Mouse (Mus musculus): ENCODE results near the gene Psenen. TPM values are rescaled to one million over a fixed set of nuclear protein-coding genes. Genes with fewer than 3 reads are reported as not detected.

The Psenen gene
- polyA plus RNA-seq, 1 experiment from 2014 or later, result 124 TPM

GRCm38 (mm10) chr7:30596811-30597210 is 33.4 kb upstream of the Psenen start:
- ATAC-seq (ENCODE audit: low FRiP score, low read depth), result no peak
- WGBS, result 83% methylated on average over 5 of the region's 5 CpGs
- no peak overlapping the region for H3K4me2 ChIP-seq

GRCm38 (mm10) chr7:30596093-30596492 is 32.7 kb upstream of the Psenen start:
- Histone ChIP-seq H3K4me1 (replicated peaks) (peaks cover 14% of the 10 kb centered on the region), H3K9me3 (no peaks in the 10 kb centered on the region), H3K4me3 (no peak overlapping the region), H3K27me3 (no peaks in the 10 kb centered on the region), H3K36me3 (no peaks in the 10 kb centered on the region), H3K27ac (replicated peaks) (no peak overlapping the region), H3K4me2 (no peak overlapping the region), H3K9ac (no peak overlapping the region)
- WGBS, result 90% methylated on average over 5 of the region's 5 CpGs
- no peak for ATAC-seq (ENCODE audit: low FRiP score, low read depth)

More at GRCm38 (mm10) chr7:30596811-30597210, 33.4 kb upstream of the Psenen start:
- H3K4me1 ChIP-seq (replicated peaks), result peaks cover 14% of the 10 kb centered on the region
- no peak overlapping the region for H3K4me3 ChIP-seq
- no peaks in the 10 kb centered on the region for H3K36me3 ChIP-seq
- H3K27me3 ChIP-seq, result no peaks in the 10 kb centered on the region
- H3K9ac ChIP-seq, result no peak overlapping the region
- H3K9me3 ChIP-seq, result no peaks in the 10 kb centered on the region
- no peak overlapping the region for H3K27ac ChIP-seq (replicated peaks)

- WGBS, result 73% methylated on average over 4 of the region's 4 CpGs
- no peak overlapping the region for H3K4me2 ChIP-seq
- H3K36me3 ChIP-seq, result no peaks in the 10 kb centered on the region
- H3K4me1 ChIP-seq (replicated peaks), result peaks cover 8% of the 10 kb centered on the region
- no peak for ATAC-seq (ENCODE audit: low FRiP score, low read depth)
- H3K9ac ChIP-seq, result no peak overlapping the region
- H3K9me3 ChIP-seq, result no peaks in the 10 kb centered on the region
- no peak overlapping the region for H3K27ac ChIP-seq (replicated peaks)
- no peaks in the 10 kb centered on the region for H3K27me3 ChIP-seq
- no peak overlapping the region for H3K4me3 ChIP-seq
Observed at GRCm38 (mm10) chr7:30594510-30595024, 31.1 kb upstream of the Psenen start.

- no peaks in the 10 kb centered on the region for H3K36me3 ChIP-seq
- WGBS, result 65% methylated on average over 10 of the region's 10 CpGs
- H3K9ac ChIP-seq, result no peak overlapping the region
- H3K27me3 ChIP-seq, result no peaks in the 10 kb centered on the region
- H3K4me2 ChIP-seq, result no peak overlapping the region
- H3K4me1 ChIP-seq (replicated peaks), result peaks cover 8% of the 10 kb centered on the region
- H3K4me3 ChIP-seq, result no peak overlapping the region
- ATAC-seq (ENCODE audit: low FRiP score, low read depth), result no peak
- H3K9me3 ChIP-seq, result no peaks in the 10 kb centered on the region
- H3K27ac ChIP-seq (replicated peaks), result no peak overlapping the region
Observed at GRCm38 (mm10) chr7:30593579-30594509, 30.4 kb upstream of the Psenen start.

GRCm38 (mm10) chr7:30592772-30593423 is 29.5 kb upstream of the Psenen start:
- WGBS, result 59% methylated on average over 5 of the region's 5 CpGs
- H3K4me3 ChIP-seq, result no peak overlapping the region
- no peak overlapping the region for H3K9ac ChIP-seq
- no peak for ATAC-seq (ENCODE audit: low FRiP score, low read depth)
- H3K27ac ChIP-seq (replicated peaks), result no peak overlapping the region
- H3K27me3 ChIP-seq, result no peaks in the 10 kb centered on the region
- peaks cover 8% of the 10 kb centered on the region for H3K4me1 ChIP-seq (replicated peaks)
- no peak overlapping the region for H3K4me2 ChIP-seq
- H3K36me3 ChIP-seq, result no peaks in the 10 kb centered on the region
- no peaks in the 10 kb centered on the region for H3K9me3 ChIP-seq

- Histone ChIP-seq H3K4me1 (replicated peaks) (peaks cover 20% of the 10 kb centered on the region), H3K36me3 (0 out of 2 replicates have a peak, but pooled peaks cover under 1% of the 10 kb centered on the region), H3K27ac (replicated peaks) (no peak overlapping the region), H3K9me3 (no peaks in the 10 kb centered on the region), H3K9ac (no peak overlapping the region), H3K27me3 (no peaks in the 10 kb centered on the region), H3K4me3 (no peak overlapping the region), H3K4me2 (no peak overlapping the region)
- no peak for ATAC-seq (ENCODE audit: low FRiP score, low read depth)
- WGBS, result 37% methylated on average over 4 of the region's 4 CpGs
Observed at GRCm38 (mm10) chr7:30591605-30591951, 28.2 kb upstream of the Psenen start.

GRCm38 (mm10) chr7:30590927-30591604 is 27.6 kb upstream of the Psenen start:
- no peak for ATAC-seq (ENCODE audit: low FRiP score, low read depth)
- peaks cover 26% of the 10 kb centered on the region for H3K4me1 ChIP-seq (replicated peaks)
- H3K27me3 ChIP-seq, result no peaks in the 10 kb centered on the region
- no peak overlapping the region for H3K4me2 ChIP-seq
- 86% methylated on average over 9 of the region's 9 CpGs for WGBS
- H3K9me3 ChIP-seq, result no peaks in the 10 kb centered on the region
- H3K27ac ChIP-seq (replicated peaks), result no peak overlapping the region
- no peak overlapping the region for H3K4me3 ChIP-seq
- 0 out of 2 replicates have a peak, but pooled peaks cover 6% of the 10 kb centered on the region for H3K36me3 ChIP-seq
- no peak overlapping the region for H3K9ac ChIP-seq

- Histone ChIP-seq H3K36me3 (peaks cover 17% of the 10 kb centered on the region; the same call in 1 of the 2 replicates), H3K4me3 (peak overlapping the region; percentile 70), H3K4me1 (replicated peaks) (peaks cover 27% of the 10 kb centered on the region), H3K9me3 (no peaks in the 10 kb centered on the region), H3K27ac (replicated peaks) (peak overlapping the region; percentile 92), H3K4me2 (peak overlapping the region; percentile 92), H3K27me3 (no peaks in the 10 kb centered on the region), H3K9ac (peak overlapping the region; percentile 97)
- 30% methylated on average over 40 of the region's 40 CpGs for WGBS
- ATAC-seq (ENCODE audit: low FRiP score, low read depth), result peak; percentile 54
Observed at GRCm38 (mm10) chr7:30589435-30590301, 26.2 kb upstream of the Psenen start.

- Histone ChIP-seq H3K27ac (replicated peaks) (peak within 1 kb of the TSS; percentile 92), H3K27me3 (no peaks in the 10 kb centered on the region), H3K36me3 (peaks cover 25% of the 10 kb centered on the region), H3K9me3 (no peaks in the 10 kb centered on the region), H3K4me2 (peak within 1 kb of the TSS; percentile 92), H3K9ac (peak within 1 kb of the TSS; percentile 97), H3K4me1 (replicated peaks) (peaks cover 27% of the 10 kb centered on the region), H3K4me3 (peak within 1 kb of the TSS; percentile 70)
- WGBS, result 1% methylated on average over 62 of the region's 68 CpGs
- peak; percentile 96 for ATAC-seq (ENCODE audit: low FRiP score, low read depth)
Observed at GRCm38 (mm10) chr7:30588676-30589434, 25.4 kb upstream of the Psenen start, which contains the start of gene Kmt2b. Kmt2b (minus strand) TSS chr7:30588726.

- WGBS, result under 1% methylated on average over 67 of the region's 67 CpGs
- peak overlapping the region; percentile 92 for H3K27ac ChIP-seq (replicated peaks)
- H3K9ac ChIP-seq, result peak overlapping the region; percentile 97
- no peaks in the 10 kb centered on the region for H3K9me3 ChIP-seq
- peak; percentile 35 for ATAC-seq (ENCODE audit: low FRiP score, low read depth)
- H3K4me1 ChIP-seq (replicated peaks), result peaks cover 27% of the 10 kb centered on the region
- H3K4me3 ChIP-seq, result peak overlapping the region; percentile 70
- peak overlapping the region; percentile 92 for H3K4me2 ChIP-seq
- peaks cover 33% of the 10 kb centered on the region for H3K36me3 ChIP-seq
- H3K27me3 ChIP-seq, result no peaks in the 10 kb centered on the region
Observed at GRCm38 (mm10) chr7:30587842-30588667, 24.6 kb upstream of the Psenen start.

Measured in hindbrain, embryonic 15.5 days (tissue).